ENCODE assay signal across 8 mouse cellular contexts in the genomic region with DNA sequence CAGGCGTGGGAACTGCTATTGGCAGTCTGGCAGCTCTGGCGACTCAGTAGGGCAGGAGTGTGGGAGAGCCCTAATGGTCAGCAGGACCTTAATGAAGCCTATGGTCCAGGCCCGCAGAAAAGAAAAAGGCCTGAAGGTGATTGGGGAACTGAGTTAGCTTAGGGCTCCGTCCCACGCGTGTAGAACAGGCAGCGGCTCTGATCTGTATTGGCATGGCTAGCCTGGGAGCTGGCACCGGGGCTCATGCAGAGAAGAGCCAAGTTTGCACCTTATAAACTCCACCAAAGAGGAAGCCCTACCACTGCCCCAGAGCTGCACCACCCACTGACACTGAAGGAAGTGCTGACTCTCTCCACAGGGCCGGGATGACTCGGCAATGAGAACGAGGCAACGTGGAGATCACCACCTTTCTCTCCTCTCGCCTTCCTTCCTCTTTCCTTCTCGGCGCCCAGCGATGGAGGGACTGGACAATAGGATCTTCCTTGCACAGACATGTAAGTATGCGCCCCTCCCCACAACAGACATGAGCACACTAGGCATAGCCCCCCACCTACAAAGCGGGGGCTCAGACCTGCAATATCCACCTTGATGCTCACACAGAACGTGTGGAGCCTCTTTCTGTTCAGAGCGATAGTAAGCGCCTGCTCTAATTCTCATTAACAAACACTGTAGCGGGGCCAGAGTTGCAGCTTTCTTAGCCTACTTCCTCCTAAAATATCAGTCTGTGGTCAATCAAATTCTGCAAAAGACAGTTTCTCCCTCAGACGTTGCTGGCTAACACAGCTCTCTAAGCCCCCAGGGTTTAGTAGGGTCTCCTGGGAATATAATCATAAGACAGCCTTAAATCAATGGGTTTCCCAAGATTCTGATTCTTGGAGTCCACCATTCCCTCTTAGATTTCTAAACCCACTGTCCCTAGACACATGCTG.
DNase-seq lines count a peak whose midpoint lies in the region; ATAC-seq and TF ChIP-seq lines count a peak whose summit lies in the region.
"Had no signal": no experiment of that assay in that cellular context is flagged by ENCODE, and none has a peak within 500 bp of the region (broad histone marks: within the 10 kb centered on the region; RNA-seq: fewer than 3 reads in every experiment).

No protein-coding gene starts in this region.

- H3K4me1 ChIP-seq in E14TG2a.4 (replicated peaks; ENCODE audit: low read depth, low read length) = peaks cover 46% of the 10 kb centered on the region
- H3K4me1 ChIP-seq in liver, embryonic 16.5 days (ENCODE audit: control insufficient read depth, low read depth, low read length) = peaks cover 32% of the 10 kb centered on the region
- no peaks in the 10 kb centered on the region for H3K4me1 ChIP-seq in kidney, embryonic 16.5 days (ENCODE audit: insufficient read depth, low read length)
- H3K4me1 ChIP-seq in midbrain, embryonic 10.5 days = peaks cover 5% of the 10 kb centered on the region; the same call in 1 of the 2 replicates

- peak overlapping the region; percentile 83 for H3K4me2 ChIP-seq in liver, embryonic 16.5 days (ENCODE audit: low read depth, low read length)
- H3K4me2 ChIP-seq in kidney, embryonic 16.5 days (replicated peaks; ENCODE audit: low read depth, low read length) = no peak overlapping the region

- peak overlapping the region; percentile 70 for H3K9ac ChIP-seq in liver, embryonic 16.5 days (ENCODE audit: low read depth, low read length)
- H3K9ac ChIP-seq in kidney, embryonic 16.5 days (replicated peaks; ENCODE audit: low read length) = no peak overlapping the region

- no peaks in the 10 kb centered on the region for H3K27me3 ChIP-seq in E14TG2a.4 (ENCODE audit: insufficient read depth, low read length)
- H3K27me3 ChIP-seq in liver, embryonic 16.5 days (ENCODE audit: control insufficient read depth, insufficient read depth, low read depth, low read length) = no peaks in the 10 kb centered on the region
- H3K27me3 ChIP-seq in kidney, embryonic 16.5 days (ENCODE audit: insufficient read depth, low read length) = no peaks in the 10 kb centered on the region
- no peaks in the 10 kb centered on the region for H3K27me3 ChIP-seq in midbrain, embryonic 10.5 days (ENCODE audit: low read depth, poor library complexity, severe bottlenecking)

- H3K4me3 ChIP-seq in E14TG2a.4 (replicated peaks; ENCODE audit: low read length) = peak overlapping the region; percentile 68
- H3K4me3 ChIP-seq in liver, embryonic 16.5 days (ENCODE audit: low read depth, low read length) = peak overlapping the region; percentile 65
- no peak overlapping the region for H3K4me3 ChIP-seq in kidney, embryonic 16.5 days (ENCODE audit: low read length)
- H3K4me3 ChIP-seq in midbrain, embryonic 10.5 days = no peak overlapping the region

- H3K27ac ChIP-seq in liver, embryonic 16.5 days (ENCODE audit: low read length) = peak overlapping the region; percentile 90
- no peak overlapping the region for H3K27ac ChIP-seq in kidney, embryonic 16.5 days (ENCODE audit: low read length)
- H3K27ac ChIP-seq in midbrain, embryonic 10.5 days (replicated peaks) = no peak overlapping the region

- no peaks in the 10 kb centered on the region for H3K9me3 ChIP-seq in E14TG2a.4 (ENCODE audit: low read length)
- no peaks in the 10 kb centered on the region for H3K9me3 ChIP-seq in liver, embryonic 16.5 days (replicated peaks; ENCODE audit: control insufficient read depth, low read length)
- H3K9me3 ChIP-seq in kidney, embryonic 16.5 days (ENCODE audit: low read length) = no peaks in the 10 kb centered on the region
- H3K9me3 ChIP-seq in midbrain, embryonic 10.5 days (replicated peaks) = no peaks in the 10 kb centered on the region

- peak; percentile 76 to 80 for DNase-seq in spleen, postnatal 10 days (ENCODE audit: low spot score in 2 of 2)
- DNase-seq in ovary, postnatal 14 days (ENCODE audit: low spot score) = no peak
- DNase-seq in midbrain, embryonic 10.5 days (ENCODE audit: low spot score) = no peak
- DNase-seq: cerebellum, adult 11-12 months had no signal

- TF ChIP-seq CTCF in E14TG2a.4 (conservative IDR thresholded peaks at IDR 0.05; ENCODE audit: low read length) = no peak

- 25% methylated on average over 23 of the region's 23 CpGs for WGBS in liver, embryonic 16.5 days (ENCODE audit: insufficient replicate concordance)
- 84% methylated on average over 23 of the region's 23 CpGs for WGBS in kidney, embryonic 16.5 days
- 87% methylated on average over 23 of the region's 23 CpGs for WGBS in midbrain, embryonic 10.5 days

- H3K36me3 ChIP-seq in E14TG2a.4 (ENCODE audit: insufficient read depth, low read length) = no peaks in the 10 kb centered on the region
- no peaks in the 10 kb centered on the region for H3K36me3 ChIP-seq in liver, embryonic 16.5 days (ENCODE audit: control insufficient read depth, insufficient read depth)
- H3K36me3 ChIP-seq in kidney, embryonic 16.5 days (ENCODE audit: insufficient read depth, low read length) = no peaks in the 10 kb centered on the region
- H3K36me3 ChIP-seq in midbrain, embryonic 10.5 days = no peaks in the 10 kb centered on the region

- peak; percentile 78 for ATAC-seq in activated CD4-positive, CD25-positive, alpha-beta regulatory T cell, adult 4 months
- peak; percentile 89 for ATAC-seq in liver, embryonic 16.5 days (ENCODE audit: low read depth)
- no peak for ATAC-seq in kidney, embryonic 16.5 days (ENCODE audit: low FRiP score, low TSS enrichment)

Comparison
In these comparisons a context has a peak if more than half of its experiments do, and no peak if none do; other contexts are left out.
1. H3K4me3 ChIP-seq: peak in E14TG2a.4 (single experiment) and liver, embryonic 16.5 days (single experiment); none in kidney, embryonic 16.5 days (single experiment) and midbrain, embryonic 10.5 days (single experiment).
2. DNase-seq: peak in spleen, postnatal 10 days (2 of 2); none in ovary, postnatal 14 days (single experiment) and midbrain, embryonic 10.5 days (single experiment).